Mouse (Mus musculus) embryonic facial prominence, embryonic 13.5 days (tissue): Measurements from ENCODE around the gene Mcrip1. TPM values are rescaled to one million over a fixed set of nuclear protein-coding genes. Genes with fewer than 3 reads are reported as not detected.
A peak's percentile ranks its signal among the peaks of the same experiment; 100 is the strongest.
"Not testable (repeated sequence)": the region's sequence is repeated elsewhere in the genome, so short reads cannot be mapped to it uniquely, and the experiment has no call there.

ENCODE experiments used
- ATAC-seq: fragments of 200-750 bp; cut with Nextera tagmentation; 2 replicates; pipeline ENCODE4 v1.8.0; 2017; ENCODE audit warnings: low read depth; ENCODE audit not compliant: insufficient number of reproducible peaks, insufficient read depth, low FRiP score, low TSS enrichment
- H3K27ac ChIP-seq: fragments of 300-500 bp; sonication (generic); 2 replicates; pipeline ENCODE4 v1.5.1; 2015; ENCODE audit warnings: moderate library complexity, mild to moderate bottlenecking, inconsistent platforms
- H3K27me3 ChIP-seq: fragments of 300-500 bp; sonication (generic); 2 replicates; pipeline ENCODE4 v1.6.1; 2015; ENCODE audit warnings: mild to moderate bottlenecking, inconsistent platforms
- H3K36me3 ChIP-seq: fragments of 300-500 bp; sonication (generic); 2 replicates; pipeline ENCODE4 v1.6.1; 2015; ENCODE audit warnings: mild to moderate bottlenecking, inconsistent platforms
- H3K4me1 ChIP-seq: fragments of 300-500 bp; sonication (generic); 2 replicates; pipeline ENCODE4 v1.6.1; 2015; ENCODE audit warnings: inconsistent platforms
- H3K4me2 ChIP-seq: fragments of 300-500 bp; sonication (generic); 2 replicates; pipeline ENCODE4 v1.6.1; 2015; ENCODE audit warnings: moderate library complexity, mild to moderate bottlenecking, inconsistent platforms
- H3K4me3 ChIP-seq: fragments of 300-500 bp; sonication (generic); 2 replicates; pipeline ENCODE4 v1.5.1; 2015; ENCODE audit warnings: mild to moderate bottlenecking, inconsistent platforms
- H3K9ac ChIP-seq: fragments of 300-500 bp; sonication (generic); 2 replicates; pipeline ENCODE4 v1.6.1; 2015; ENCODE audit warnings: mild to moderate bottlenecking, inconsistent platforms
- H3K9me3 ChIP-seq: fragments of 300-500 bp; sonication (generic); 2 replicates; pipeline ENCODE4 v1.6.1; 2016; ENCODE audit warnings: inconsistent platforms
- WGBS: fragments of 180-500 bp; shearing (Covaris S2); methylation state at CpG from one replicate; pipeline ENCODE4 v1.1.7; 2015; ENCODE audit warnings: mixed read lengths; 5-methylcytosine and 5-hydroxymethylcytosine counted together
- polyA plus RNA-seq: library from polyadenylated mRNA; unstranded; fragments of >200 nt; fragmentation: Nextera tagmentation; extraction: Ambion mirVana; gene quantifications from 2 replicates; pipeline ENCODE4 v1.2.1, GENCODE M21; 2015

The Mcrip1 gene
- polyA plus RNA-seq: 219 and 247 TPM in 2 replicates

GRCm38 (mm10) chr11:120549168-120549945 lies at the start of gene Mcrip1:
Gene Mcrip1, minus strand, starts transcription at chr11:120549727.
- Histone ChIP-seq H3K9ac (peak within 1 kb of the TSS; percentile 99), H3K36me3 (peaks cover 18% of the 10 kb centered on the region), H3K4me2 (peak within 1 kb of the TSS; percentile 75), H3K27ac (peak within 1 kb of the TSS; percentile 90), H3K9me3 (no peaks in the 10 kb centered on the region), H3K4me1 (peaks cover 32% of the 10 kb centered on the region), H3K4me3 (peak within 1 kb of the TSS; percentile 97), H3K27me3 (no peaks in the 10 kb centered on the region)
- under 1% methylated on average over 79 of the region's 87 CpGs for WGBS
- ATAC-seq: peak; percentile 81

- Histone ChIP-seq H3K27ac (peak overlapping the region; percentile 94), H3K9me3 (no peaks in the 10 kb centered on the region), H3K4me1 (peaks cover 27% of the 10 kb centered on the region), H3K4me3 (peak overlapping the region; percentile 98), H3K4me2 (peak overlapping the region; percentile 98), H3K36me3 (peaks cover 65% of the 10 kb centered on the region), H3K9ac (peak overlapping the region; percentile 99), H3K27me3 (no peaks in the 10 kb centered on the region)
- 46% methylated on average over 17 of the region's 17 CpGs for WGBS
- no peak for ATAC-seq
Measured at GRCm38 (mm10) chr11:120598990-120599549, 49.5 kb upstream of the Mcrip1 start.

- under 1% methylated on average over 88 of the region's 88 CpGs for WGBS
- peaks cover 66% of the 10 kb centered on the region for H3K36me3 ChIP-seq
- H3K4me1 ChIP-seq: peaks cover 27% of the 10 kb centered on the region
- H3K4me3 ChIP-seq: peak within 1 kb of the TSS; percentile 98
- peak within 1 kb of the TSS; percentile 98 for H3K4me2 ChIP-seq
- H3K27me3 ChIP-seq: no peaks in the 10 kb centered on the region
- no peaks in the 10 kb centered on the region for H3K9me3 ChIP-seq
- peak within 1 kb of the TSS; percentile 99 for H3K9ac ChIP-seq
- peak within 1 kb of the TSS; percentile 94 for H3K27ac ChIP-seq
- ATAC-seq: peak; percentile 93
Measured at GRCm38 (mm10) chr11:120598283-120598989, 48.9 kb upstream of the Mcrip1 start, which contains the start of the genes Alyref and Anapc11. Gene Alyref, minus strand, starts transcription at chr11:120598365. Gene Anapc11, plus strand, starts transcription at chr11:120598421.

- Histone ChIP-seq H3K36me3 (peaks cover 66% of the 10 kb centered on the region), H3K27me3 (no peaks in the 10 kb centered on the region), H3K4me3 (peak overlapping the region; percentile 98), H3K4me2 (peak overlapping the region; percentile 98), H3K9me3 (no peaks in the 10 kb centered on the region), H3K4me1 (peaks cover 27% of the 10 kb centered on the region), H3K27ac (peak overlapping the region; percentile 94), H3K9ac (peak overlapping the region; percentile 99)
- WGBS: 4% methylated on average over 95 of the region's 99 CpGs
- peak; percentile 49 for ATAC-seq
Measured at GRCm38 (mm10) chr11:120597240-120598235, 48.0 kb upstream of the Mcrip1 start.

GRCm38 (mm10) chr11:120588531-120588930 lies 39.0 kb upstream of the Mcrip1 start:
- WGBS: 95% methylated on average over 6 of the region's 6 CpGs
- H3K4me2 ChIP-seq: no peak overlapping the region

GRCm38 (mm10) chr11:120583937-120584336 lies 34.4 kb upstream of the Mcrip1 start:
- peaks cover 22% of the 10 kb centered on the region for H3K4me1 ChIP-seq
- 91% methylated on average over 1 of the region's 1 CpGs for WGBS
- no peak overlapping the region for H3K4me3 ChIP-seq
- no peak overlapping the region for H3K27ac ChIP-seq
- H3K36me3 ChIP-seq: peaks cover 63% of the 10 kb centered on the region
- no peak overlapping the region for H3K9ac ChIP-seq
- ATAC-seq: no peak
- H3K27me3 ChIP-seq: no peaks in the 10 kb centered on the region
- H3K4me2 ChIP-seq: no peak overlapping the region
- H3K9me3 ChIP-seq: peaks cover 4% of the 10 kb centered on the region; the same call in 1 of the 2 replicates

More at GRCm38 (mm10) chr11:120588531-120588930, 39.0 kb upstream of the Mcrip1 start:
- no peak overlapping the region for H3K9ac ChIP-seq
- no peak for ATAC-seq
- H3K9me3 ChIP-seq: peaks cover 4% of the 10 kb centered on the region; the same call in 1 of the 2 replicates
- no peak overlapping the region for H3K27ac ChIP-seq
- H3K4me1 ChIP-seq: no peaks in the 10 kb centered on the region
- no peak overlapping the region for H3K4me3 ChIP-seq
- peaks cover 96% of the 10 kb centered on the region for H3K36me3 ChIP-seq
- H3K27me3 ChIP-seq: no peaks in the 10 kb centered on the region

- H3K36me3 ChIP-seq: peaks cover 63% of the 10 kb centered on the region
- H3K4me3 ChIP-seq: not testable (repeated sequence)
Measured at GRCm38 (mm10) chr11:120582982-120583293, 33.4 kb upstream of the Mcrip1 start.

GRCm38 (mm10) chr11:120582268-120582981 lies 32.9 kb upstream of the Mcrip1 start:
- H3K4me3 ChIP-seq: peak overlapping the region; percentile 87
- no peak for ATAC-seq
- H3K4me2 ChIP-seq: peak overlapping the region; percentile 98
- peak overlapping the region; percentile 92 for H3K27ac ChIP-seq
- H3K9me3 ChIP-seq: peaks cover 4% of the 10 kb centered on the region; the same call in 1 of the 2 replicates
- peaks cover 63% of the 10 kb centered on the region for H3K36me3 ChIP-seq
- no peaks in the 10 kb centered on the region for H3K27me3 ChIP-seq
- peak overlapping the region; percentile 95 for H3K9ac ChIP-seq
- H3K4me1 ChIP-seq: peaks cover 28% of the 10 kb centered on the region
- WGBS: 83% methylated on average over 8 of the region's 8 CpGs

More at GRCm38 (mm10) chr11:120582982-120583293, 33.4 kb upstream of the Mcrip1 start:
- not testable (repeated sequence) for H3K9ac ChIP-seq, ATAC-seq, H3K9me3 ChIP-seq, H3K4me2 ChIP-seq, H3K27ac ChIP-seq, H3K27me3 ChIP-seq
- 90% methylated on average over 2 of the region's 2 CpGs for WGBS
- H3K4me1 ChIP-seq: peaks cover 28% of the 10 kb centered on the region

- Histone ChIP-seq H3K9me3 (peaks cover 4% of the 10 kb centered on the region; the same call in 1 of the 2 replicates), H3K36me3 (peaks cover 64% of the 10 kb centered on the region), H3K27me3 (no peaks in the 10 kb centered on the region), H3K4me1 (peaks cover 28% of the 10 kb centered on the region), H3K27ac (peak within 1 kb of the TSS; percentile 92), H3K4me3 (peak within 1 kb of the TSS; percentile 87), H3K4me2 (peak within 1 kb of the TSS; percentile 98), H3K9ac (peak within 1 kb of the TSS; percentile 95)
- ATAC-seq: peak; percentile 34; the same call in 1 of the 2 replicates
- WGBS: 5% methylated on average over 72 of the region's 75 CpGs
Measured at GRCm38 (mm10) chr11:120581490-120582267, 32.2 kb upstream of the Mcrip1 start, which contains the start of gene Arhgdia. Gene Arhgdia, minus strand, starts transcription at chr11:120581624.
